Mouse (Mus musculus) duodenum, adult 2 months (tissue): Measurements from ENCODE around the gene Tyms. TPM values are rescaled to one million over a fixed set of nuclear protein-coding genes. Genes with fewer than 3 reads are reported as not detected.

Experiments used
- polyA plus RNA-seq: library from polyadenylated mRNA; depleted of rRNA; stranded (reverse); fragments of >200 nt; gene quantifications from 2 replicates; pipeline ENCODE4 v1.2.3, GENCODE M21; 2012; ENCODE audit warnings: low replicate concordance; rRNA removed

Tyms gene
- 17.6 and 41.6 TPM in 2 replicates for polyA plus RNA-seq

GRCm38 (mm10) chr5:30072825-30073821, at the start of gene Tyms:
Gene Tyms, minus strand, starts transcription at chr5:30073617.

GRCm38 (mm10) chr5:30105668-30106300, 32.4 kb upstream of the Tyms start, which contains the start of gene 3110082J24Rik:
Gene 3110082J24Rik, minus strand, starts transcription at chr5:30106086.

GRCm38 (mm10) chr5:30104841-30105667, 31.6 kb upstream of the Tyms start, which contains the start of gene Garem2:
Gene Garem2, plus strand, starts transcription at chr5:30105161.

GRCm38 (mm10) chr5:30012726-30013503, 60.5 kb downstream of the Tyms start, which contains the start of gene Il6:
Gene Il6, plus strand, starts transcription at chr5:30013114.

Other genes with a start within 250 kb of the Tyms start
- gene Il6, start 60.5 kb downstream of the Tyms start, polyA plus RNA-seq = not detected in 2 replicates
- gene Garem2, start 31.5 kb upstream of the Tyms start, polyA plus RNA-seq = 0.05 and 0.07 TPM in 2 replicates
- gene 3110082J24Rik, start 32.5 kb upstream of the Tyms start, polyA plus RNA-seq = not detected in 2 replicates
- 58.5 and 59.0 TPM in 2 replicates for gene Hadha, start 81.5 kb upstream of the Tyms start, polyA plus RNA-seq
- gene Hadhb, start 81.6 kb upstream of the Tyms start, polyA plus RNA-seq = 31.3 and 46.6 TPM in 2 replicates
- gene Adgrf3, start 132.1 kb upstream of the Tyms start, polyA plus RNA-seq = not detected in 2 replicates
- gene Selenoi, start 159.0 kb upstream of the Tyms start, polyA plus RNA-seq = 35.4 and 57.1 TPM in 2 replicates
- 0.12 and 0.14 TPM in 2 replicates for gene Drc1, start 207.8 kb upstream of the Tyms start, polyA plus RNA-seq